Mouse (Mus musculus): ENCODE measurements around the gene Otud4. TPM values are rescaled to one million over a fixed set of nuclear protein-coding genes. Genes with fewer than 3 reads are reported as not detected.

Gene Otud4
- polyA plus RNA-seq, 1 experiment from 2014 or later = 15.7 TPM

DNA sequence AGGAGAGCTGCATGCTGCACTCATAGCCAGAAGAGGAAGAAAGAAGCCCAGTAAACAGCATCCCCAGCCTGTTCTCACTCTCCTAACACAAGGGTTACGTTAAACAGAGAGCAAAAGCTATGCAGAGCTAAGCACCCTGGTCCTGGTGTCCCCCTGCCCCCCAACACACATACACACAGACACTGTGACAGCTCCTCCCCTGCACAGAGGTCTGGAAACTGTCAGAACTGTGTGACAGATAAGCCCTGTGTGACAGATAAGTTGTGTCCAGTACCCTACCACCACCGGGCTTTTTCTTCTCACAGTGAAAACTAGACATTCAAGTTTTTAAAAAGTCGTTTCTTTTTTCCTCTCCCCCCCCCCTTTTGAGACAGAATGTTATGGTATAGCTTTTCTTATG, 19.4 kb upstream of the Otud4 start:
- Histone ChIP-seq H3K9ac (no peak overlapping the region), H3K4me2 (no peak overlapping the region), H3K27ac (peak overlapping the region; percentile 73; the same call in 1 of the 2 replicates), H3K9me3 (replicated peaks) (no peaks in the 10 kb centered on the region), H3K27me3 (no peaks in the 10 kb centered on the region), H3K4me1 (peaks cover 13% of the 10 kb centered on the region), H3K36me3 (no peaks in the 10 kb centered on the region), H3K4me3 (replicated peaks) (no peak overlapping the region)
- 0 out of 2 replicates have a peak, but pooled peaks have one; percentile 26 for ATAC-seq (replicated peaks; ENCODE audit: low FRiP score)
- 35% methylated on average over 3 of the region's 3 CpGs for WGBS

DNA sequence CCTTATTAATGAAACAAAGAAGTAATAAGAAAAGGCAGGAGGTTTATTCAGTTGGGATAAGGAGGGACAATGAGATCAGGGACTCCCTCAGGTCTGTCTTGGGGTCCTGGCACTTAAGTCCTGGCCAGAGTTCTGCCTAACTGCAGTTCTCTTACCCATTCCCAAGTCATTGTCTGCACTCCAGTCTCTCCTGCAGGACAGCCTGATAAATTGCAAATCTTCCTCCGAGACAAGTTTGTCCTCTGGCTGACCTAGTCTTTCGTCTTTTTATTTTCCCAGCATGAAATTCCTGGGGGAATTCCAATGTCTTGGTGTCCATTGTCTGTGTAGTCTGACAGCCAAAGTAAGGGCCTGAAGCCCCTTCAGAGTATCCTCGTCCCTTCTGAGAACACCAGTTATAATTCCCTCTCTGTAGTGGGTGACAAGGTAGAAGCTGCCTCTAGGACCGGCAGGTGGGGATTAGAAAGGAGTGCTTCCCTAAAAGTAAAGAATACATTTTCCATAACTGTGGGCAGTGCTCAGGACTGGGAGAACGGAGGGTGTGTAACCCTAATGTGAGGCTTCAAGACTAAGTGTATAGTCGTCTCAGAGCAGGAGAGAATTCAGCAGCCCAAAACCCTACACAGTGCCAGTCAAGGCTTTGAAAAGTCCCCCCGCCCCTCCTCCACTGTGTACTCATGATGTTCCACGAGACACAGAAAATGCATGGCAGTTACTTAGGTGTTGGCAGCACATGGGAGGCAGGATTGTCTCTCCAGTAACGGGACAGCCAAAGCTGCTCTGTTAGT, 18.7 kb upstream of the Otud4 start:
- Histone ChIP-seq H3K4me3 (replicated peaks) (no peak overlapping the region), H3K9me3 (replicated peaks) (no peaks in the 10 kb centered on the region), H3K27ac (peak overlapping the region; percentile 73; the same call in 1 of the 2 replicates), H3K4me2 (no peak overlapping the region), H3K36me3 (no peaks in the 10 kb centered on the region), H3K9ac (no peak overlapping the region), H3K27me3 (no peaks in the 10 kb centered on the region), H3K4me1 (peaks cover 13% of the 10 kb centered on the region)
- 59% methylated on average over 9 of the region's 9 CpGs for WGBS
- no peak for ATAC-seq (replicated peaks; ENCODE audit: low FRiP score)

DNA sequence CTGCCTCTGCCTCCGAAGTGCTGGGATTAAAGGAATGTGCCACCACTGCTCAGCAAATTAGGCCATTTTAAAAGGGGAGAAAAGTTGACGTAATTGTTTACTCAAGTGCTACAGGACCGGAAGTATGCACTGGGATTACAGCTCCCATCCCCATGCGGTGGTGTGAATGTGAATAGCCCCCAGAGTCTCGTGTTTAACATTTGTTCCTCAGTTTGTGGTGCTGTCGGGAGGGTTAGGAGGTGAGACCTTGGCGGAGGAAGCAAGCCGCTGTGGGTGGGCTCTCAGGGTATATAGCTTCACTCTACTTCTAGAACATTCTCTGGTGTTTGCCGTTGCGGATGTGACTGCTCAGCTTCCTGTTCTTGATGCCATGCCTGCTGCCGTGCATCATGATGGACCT, 17.1 kb upstream of the Otud4 start:
- 59% methylated on average over 11 of the region's 11 CpGs for WGBS

DNA sequence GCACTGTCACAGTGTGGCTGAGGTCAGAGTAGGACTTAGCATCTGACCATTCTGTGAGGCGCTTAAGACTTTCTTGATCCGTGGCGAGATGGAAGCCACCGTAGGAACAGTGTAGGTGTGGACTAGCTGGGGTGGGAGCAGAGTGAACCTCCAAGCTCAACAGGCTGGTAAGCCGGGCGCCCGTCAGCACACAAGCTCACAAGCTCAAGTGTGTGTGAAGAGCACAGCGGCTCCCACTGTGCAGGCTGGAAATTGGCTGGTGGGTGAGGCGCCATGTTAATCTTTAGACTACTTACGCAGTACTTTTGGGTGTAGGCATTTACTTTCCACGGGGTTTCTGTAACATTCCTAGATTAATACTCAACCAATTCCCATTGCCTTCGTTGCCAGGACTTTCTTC, 16.1 kb upstream of the Otud4 start:
- Histone ChIP-seq H3K9me3 (replicated peaks) (no peaks in the 10 kb centered on the region), H3K27ac (no peak overlapping the region), H3K9ac (no peak overlapping the region), H3K36me3 (no peaks in the 10 kb centered on the region), H3K4me2 (no peak overlapping the region), H3K4me3 (replicated peaks) (no peak overlapping the region), H3K27me3 (no peaks in the 10 kb centered on the region), H3K4me1 (peaks cover 13% of the 10 kb centered on the region)
- WGBS = 89% methylated on average over 12 of the region's 12 CpGs
- no peak for ATAC-seq (replicated peaks; ENCODE audit: low FRiP score)

More for the DNA sequence above, 17.1 kb upstream of the Otud4 start:
- peaks cover 13% of the 10 kb centered on the region for H3K4me1 ChIP-seq
- H3K27ac ChIP-seq = no peak overlapping the region
- H3K9ac ChIP-seq = no peak overlapping the region
- H3K4me2 ChIP-seq = no peak overlapping the region
- H3K27me3 ChIP-seq = no peaks in the 10 kb centered on the region
- no peaks in the 10 kb centered on the region for H3K36me3 ChIP-seq
- H3K9me3 ChIP-seq (replicated peaks) = no peaks in the 10 kb centered on the region
- no peak overlapping the region for H3K4me3 ChIP-seq (replicated peaks)
- ATAC-seq (replicated peaks; ENCODE audit: low FRiP score) = no peak

DNA sequence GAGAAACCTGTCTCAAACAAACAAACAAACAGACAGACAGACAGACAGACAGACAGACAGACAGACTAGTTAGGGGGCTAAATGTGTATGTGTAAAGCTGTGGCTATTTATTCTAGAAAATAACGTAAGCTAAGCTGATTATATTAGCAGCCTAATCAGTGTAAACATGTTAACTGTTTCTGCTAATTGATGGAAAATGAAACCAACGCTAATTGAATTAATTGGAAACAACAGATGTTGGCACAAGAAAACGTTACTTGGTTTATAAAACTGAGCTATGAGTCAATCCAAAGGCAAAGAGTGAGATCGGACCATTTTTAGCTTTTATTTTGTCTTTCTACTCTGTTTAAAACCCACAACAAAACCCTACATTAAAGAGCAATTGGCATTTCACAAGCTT, 15.0 kb upstream of the Otud4 start:
- Histone ChIP-seq H3K27me3 (no peaks in the 10 kb centered on the region), H3K27ac (no peak overlapping the region), H3K9me3 (replicated peaks) (no peaks in the 10 kb centered on the region), H3K4me2 (no peak overlapping the region), H3K36me3 (no peaks in the 10 kb centered on the region), H3K9ac (no peak overlapping the region), H3K4me3 (replicated peaks) (no peak overlapping the region), H3K4me1 (peaks cover 13% of the 10 kb centered on the region)
- 84% methylated on average over 4 of the region's 4 CpGs for WGBS
- ATAC-seq (replicated peaks; ENCODE audit: low FRiP score) = no peak

DNA sequence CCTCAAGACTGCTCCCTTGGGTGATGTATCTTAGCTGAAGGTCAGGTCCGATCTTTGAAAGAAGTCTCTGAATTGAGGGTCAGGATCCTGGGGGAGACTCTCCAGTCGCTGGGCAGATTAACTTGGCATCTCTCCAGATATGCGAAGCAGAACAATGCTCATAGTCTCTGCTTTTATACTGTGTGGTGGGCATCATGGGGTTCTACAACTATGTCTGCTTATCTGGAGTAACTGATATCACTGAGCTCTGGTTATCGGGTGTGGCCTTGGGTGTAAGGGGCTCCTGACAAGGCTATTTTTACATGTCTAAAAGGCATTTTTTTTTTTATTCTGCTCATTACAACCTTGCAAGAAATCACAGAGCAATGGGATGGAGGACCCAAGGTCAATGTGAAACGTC, 13.2 kb upstream of the Otud4 start:
- WGBS = 85% methylated on average over 5 of the region's 5 CpGs
- no peak for ATAC-seq (replicated peaks; ENCODE audit: low FRiP score)
- Histone ChIP-seq H3K4me1 (no peaks in the 10 kb centered on the region), H3K27ac (no peak overlapping the region), H3K27me3 (no peaks in the 10 kb centered on the region), H3K4me2 (no peak overlapping the region), H3K9me3 (replicated peaks) (no peaks in the 10 kb centered on the region), H3K36me3 (no peaks in the 10 kb centered on the region), H3K9ac (no peak overlapping the region), H3K4me3 (replicated peaks) (no peak overlapping the region)

DNA sequence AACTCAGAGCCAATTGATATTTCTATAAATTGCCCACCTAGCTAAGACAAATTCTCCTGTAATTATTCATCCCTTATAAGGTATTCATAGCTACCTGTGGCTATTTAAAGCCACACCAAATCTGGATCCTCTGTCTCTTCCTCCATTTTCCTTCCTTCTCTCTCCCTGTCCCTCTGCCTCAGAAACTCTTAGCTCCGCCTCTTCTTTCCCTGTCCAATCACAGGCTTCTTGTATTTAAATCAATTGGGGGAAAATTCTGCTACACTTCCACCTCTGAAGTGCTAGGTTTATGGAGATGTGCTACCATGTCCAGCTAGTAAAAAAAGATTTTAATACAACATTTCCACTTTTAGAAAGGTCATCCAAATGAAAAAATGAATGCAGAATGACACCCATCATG, 3.9 kb upstream of the Otud4 start:
- no peak for ATAC-seq (replicated peaks; ENCODE audit: low FRiP score)
- peaks cover 3% of the 10 kb centered on the region; the same call in 1 of the 2 replicates for H3K9me3 ChIP-seq (replicated peaks)
- no peak overlapping the region for H3K4me3 ChIP-seq (replicated peaks)
- H3K4me1 ChIP-seq = peaks cover 2% of the 10 kb centered on the region; the same call in 1 of the 2 replicates
- no peaks in the 10 kb centered on the region for H3K36me3 ChIP-seq
- no peak overlapping the region for H3K27ac ChIP-seq
- no peak overlapping the region for H3K9ac ChIP-seq
- H3K4me2 ChIP-seq = no peak overlapping the region
- WGBS = 91% methylated on average over 1 of the region's 1 CpGs
- no peaks in the 10 kb centered on the region for H3K27me3 ChIP-seq

DNA sequence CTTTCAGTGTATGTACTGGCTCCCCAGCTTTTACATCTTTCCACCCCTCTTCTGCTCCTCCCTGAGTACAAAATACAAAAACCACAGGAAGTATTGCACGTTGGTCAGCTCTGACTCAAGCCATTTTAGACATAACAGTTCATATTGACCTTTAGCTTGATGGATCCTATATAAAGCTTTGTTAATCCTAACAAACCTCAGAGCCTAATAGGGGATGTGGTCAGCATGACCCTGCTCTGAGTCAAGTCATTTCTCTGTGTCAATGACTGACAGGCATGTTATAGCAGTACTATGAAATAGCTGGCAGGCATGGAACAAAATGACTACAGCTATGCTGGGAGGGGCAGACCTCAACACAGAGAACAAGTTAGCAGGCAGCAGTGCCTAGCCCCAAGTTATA, 3.3 kb upstream of the Otud4 start:
- H3K27me3 ChIP-seq = no peaks in the 10 kb centered on the region
- no peak overlapping the region for H3K27ac ChIP-seq
- H3K4me3 ChIP-seq (replicated peaks) = no peak overlapping the region
- peaks cover 3% of the 10 kb centered on the region; the same call in 1 of the 2 replicates for H3K9me3 ChIP-seq (replicated peaks)
- 57% methylated on average over 1 of the region's 1 CpGs for WGBS
- H3K4me2 ChIP-seq = no peak overlapping the region
- H3K36me3 ChIP-seq = no peaks in the 10 kb centered on the region
- no peak overlapping the region for H3K9ac ChIP-seq
- peaks cover 8% of the 10 kb centered on the region for H3K4me1 ChIP-seq
- ATAC-seq (replicated peaks; ENCODE audit: low FRiP score) = no peak

DNA sequence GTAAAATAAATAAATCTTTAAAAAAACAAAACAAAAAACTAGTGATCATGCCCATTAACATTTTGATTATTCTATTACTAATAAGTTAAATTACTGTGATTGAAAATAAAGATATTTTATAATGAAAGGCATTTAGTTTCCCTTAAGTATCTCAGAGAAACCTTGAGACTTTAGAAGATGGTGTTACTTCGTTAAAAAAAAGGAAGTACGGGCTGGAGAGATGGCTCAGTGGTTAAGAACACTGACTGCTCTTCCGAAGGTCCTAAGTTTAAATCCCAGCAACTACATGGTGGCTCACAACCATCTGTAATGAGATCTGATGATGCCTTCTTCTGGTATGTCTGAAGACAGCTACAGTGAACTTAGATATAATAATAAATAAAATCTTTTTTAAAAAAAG, 2.2 kb upstream of the Otud4 start:
- ATAC-seq (replicated peaks; ENCODE audit: low FRiP score) = no peak
- H3K4me2 ChIP-seq = no peak overlapping the region

DNA sequence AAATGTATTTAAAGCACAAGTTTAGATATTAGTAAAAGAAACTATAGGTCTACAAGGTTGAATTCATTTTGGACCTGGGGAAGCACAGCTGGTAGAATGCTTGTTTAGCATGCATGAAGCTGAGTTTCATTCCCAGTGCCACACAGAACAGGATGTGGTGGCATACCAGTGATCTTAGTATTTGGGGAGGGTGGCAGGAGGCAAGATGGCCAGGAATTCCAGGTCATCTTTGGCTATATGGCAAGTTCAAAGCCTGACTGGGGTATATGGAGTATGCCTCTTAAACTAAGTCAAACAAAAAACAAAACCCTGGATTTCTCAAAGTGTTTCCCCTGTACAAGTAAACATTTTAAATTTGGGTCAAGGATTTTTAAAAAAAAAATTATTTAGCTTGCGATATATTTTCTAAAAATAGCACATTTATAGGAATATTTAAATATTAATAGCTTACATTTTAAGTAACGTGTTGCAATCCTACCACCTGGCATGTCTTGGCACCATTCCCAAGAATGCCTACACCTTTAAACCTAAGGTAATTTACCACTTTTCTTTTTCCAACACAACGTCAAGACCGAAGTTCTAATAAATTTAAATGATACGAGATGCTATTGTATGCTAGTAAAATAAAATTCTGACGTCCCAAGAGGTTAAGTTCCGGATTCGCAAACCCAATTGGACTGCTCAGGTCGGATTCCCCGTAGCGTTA, 1.3 kb upstream of the Otud4 start:
- H3K27me3 ChIP-seq = no peaks in the 10 kb centered on the region
- ATAC-seq (replicated peaks; ENCODE audit: low FRiP score) = no peak
- peak overlapping the region; percentile 83 for H3K4me3 ChIP-seq (replicated peaks)
- peak overlapping the region; percentile 82 for H3K4me2 ChIP-seq
- H3K36me3 ChIP-seq = no peaks in the 10 kb centered on the region
- H3K4me1 ChIP-seq = peaks cover 24% of the 10 kb centered on the region
- H3K9ac ChIP-seq = peak overlapping the region; percentile 68
- peaks cover 3% of the 10 kb centered on the region; the same call in 1 of the 2 replicates for H3K9me3 ChIP-seq (replicated peaks)
- WGBS = 7% methylated on average over 11 of the region's 11 CpGs
- peak overlapping the region; percentile 96; the same call in 1 of the 2 replicates for H3K27ac ChIP-seq

More for the DNA sequence above, 2.2 kb upstream of the Otud4 start:
- WGBS = 84% methylated on average over 3 of the region's 3 CpGs
- Histone ChIP-seq H3K27ac (no peak overlapping the region), H3K9ac (no peak overlapping the region), H3K4me3 (replicated peaks) (no peak overlapping the region), H3K27me3 (no peaks in the 10 kb centered on the region), H3K9me3 (replicated peaks) (peaks cover 3% of the 10 kb centered on the region; the same call in 1 of the 2 replicates), H3K4me1 (peaks cover 19% of the 10 kb centered on the region), H3K36me3 (no peaks in the 10 kb centered on the region)

DNA sequence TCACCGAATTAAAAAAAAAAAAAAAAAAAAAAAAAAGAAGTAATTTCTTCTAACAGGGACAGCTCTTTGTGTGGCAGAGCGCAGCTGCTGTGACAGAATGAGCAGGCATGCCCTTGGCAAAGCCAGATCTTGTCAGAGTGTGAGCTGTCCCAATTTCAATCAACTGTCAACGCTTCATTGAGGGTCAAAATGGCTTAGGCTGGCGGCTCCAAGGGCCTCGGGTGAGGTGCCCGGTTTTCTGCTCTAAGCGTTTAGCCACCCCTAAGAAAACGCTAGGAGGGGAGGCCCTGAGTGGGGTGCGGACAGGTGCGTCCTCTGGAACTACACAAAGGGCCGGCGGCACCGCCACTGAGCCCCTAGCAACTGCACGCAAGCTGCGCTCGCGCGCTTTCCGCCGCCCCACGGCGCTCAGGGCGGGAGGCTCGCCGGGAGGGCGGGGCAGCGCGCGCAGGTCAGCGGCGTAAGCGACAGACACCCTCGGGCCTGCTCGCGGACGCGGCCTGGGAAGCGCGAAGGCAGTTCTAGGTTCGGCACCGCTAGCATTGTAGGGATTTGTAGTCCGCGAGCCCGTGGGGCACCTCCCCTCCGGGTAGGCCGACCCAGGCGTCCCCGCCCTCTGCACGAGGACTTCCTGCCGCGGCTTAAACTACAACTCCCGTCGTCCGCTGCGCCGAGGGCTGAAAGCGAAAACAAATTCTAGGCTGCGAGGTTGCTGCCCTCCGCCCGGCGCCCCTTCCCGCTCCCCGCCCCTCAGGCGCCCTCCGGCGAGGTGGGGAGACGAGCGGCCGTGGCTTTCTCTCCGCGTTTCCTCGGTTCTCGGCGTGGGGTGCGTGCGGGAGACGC, 490 bp upstream of the Otud4 start:
- under 1% methylated on average over 74 of the region's 77 CpGs for WGBS

More for the DNA sequence above, 490 bp upstream of the Otud4 start:
- Histone ChIP-seq H3K27me3 (no peaks in the 10 kb centered on the region), H3K9me3 (replicated peaks) (peaks cover 3% of the 10 kb centered on the region; the same call in 1 of the 2 replicates), H3K4me1 (peaks cover 28% of the 10 kb centered on the region), H3K27ac (peak overlapping the region; percentile 96), H3K4me2 (peak overlapping the region; percentile 82), H3K36me3 (peaks cover 4% of the 10 kb centered on the region), H3K9ac (peak overlapping the region; percentile 86), H3K4me3 (replicated peaks) (peak overlapping the region; percentile 83)
- ATAC-seq (replicated peaks; ENCODE audit: low FRiP score) = peak; percentile 100
